Mouse (Mus musculus) neural tube, embryonic 12.5 days (tissue): ENCODE measurements around the gene Esm1. TPM values are rescaled to one million over a fixed set of nuclear protein-coding genes. Genes with fewer than 3 reads are reported as not detected.

ENCODE experiments used
- ATAC-seq: fragments of 200-750 bp; cut with Nextera tagmentation; 2 replicates; pipeline ENCODE4 v1.8.0; 2017; ENCODE audit warnings: low read depth, mild to moderate bottlenecking, moderate TSS enrichment, moderate library complexity; ENCODE audit not compliant: low FRiP score
- H3K27ac ChIP-seq: fragments of 300-500 bp; sonication (generic); 2 replicates; pipeline ENCODE4 v1.5.1; 2016
- H3K27me3 ChIP-seq: fragments of 300-500 bp; sonication (generic); replicated peaks from 2 replicates; pipeline ENCODE4 v1.6.1; 2016; ENCODE audit warnings: mild to moderate bottlenecking
- H3K36me3 ChIP-seq: fragments of 300-500 bp; sonication (generic); 2 replicates; pipeline ENCODE4 v1.6.1; 2016; ENCODE audit warnings: mild to moderate bottlenecking
- H3K4me1 ChIP-seq: fragments of 300-500 bp; sonication (generic); 2 replicates; pipeline ENCODE4 v1.6.1; 2016
- H3K4me2 ChIP-seq: fragments of 300-500 bp; sonication (generic); replicated peaks from 2 replicates; pipeline ENCODE4 v1.6.1; 2016; ENCODE audit warnings: mild to moderate bottlenecking
- H3K4me3 ChIP-seq: fragments of 300-500 bp; sonication (generic); 2 replicates; pipeline ENCODE4 v1.5.1; 2016
- H3K9ac ChIP-seq: fragments of 300-500 bp; sonication (generic); 2 replicates; pipeline ENCODE4 v1.6.1; 2016; ENCODE audit warnings: mild to moderate bottlenecking
- H3K9me3 ChIP-seq: fragments of 300-500 bp; sonication (generic); 2 replicates; pipeline ENCODE4 v1.6.1; 2016; ENCODE audit warnings: mild to moderate bottlenecking
- WGBS: fragments of 180-500 bp; shearing (Covaris S2); methylation state at CpG from one replicate; pipeline ENCODE4 v1.1.7; 2016; 5-methylcytosine and 5-hydroxymethylcytosine counted together
- polyA plus RNA-seq: library from polyadenylated mRNA; unstranded; fragments of >200 nt; fragmentation: Nextera tagmentation; extraction: Ambion mirVana; gene quantifications from 2 replicates; pipeline ENCODE4 v1.2.1, GENCODE M21; 2016

Esm1 gene
- polyA plus RNA-seq, result 0.92 and 1.0 TPM in 2 replicates

- H3K4me2 ChIP-seq, result 0 out of 2 replicates have a peak within 1 kb of the TSS, but pooled peaks have one; percentile 5
- WGBS, result 50% methylated on average over 15 of the region's 15 CpGs
- no peak within 1 kb of the TSS for H3K27ac ChIP-seq
- no peaks in the 10 kb centered on the region for H3K36me3 ChIP-seq
- H3K4me1 ChIP-seq, result no peaks in the 10 kb centered on the region
- no peaks in the 10 kb centered on the region for H3K9me3 ChIP-seq
- no peaks in the 10 kb centered on the region for H3K27me3 ChIP-seq
- no peak for ATAC-seq
- no peak within 1 kb of the TSS for H3K4me3 ChIP-seq
- no peak within 1 kb of the TSS for H3K9ac ChIP-seq
These were observed at the start of gene Esm1 for GRCm38 (mm10) chr13:113209624-113210023. Gene Esm1 (plus strand): TSS chr13:113209659.

- Histone ChIP-seq H3K9ac (no peak overlapping the region), H3K36me3 (no peaks in the 10 kb centered on the region), H3K4me3 (no peak overlapping the region), H3K4me1 (no peaks in the 10 kb centered on the region), H3K9me3 (no peaks in the 10 kb centered on the region), H3K27me3 (no peaks in the 10 kb centered on the region), H3K4me2 (no peak overlapping the region), H3K27ac (no peak overlapping the region)
- ATAC-seq, result no peak
- 89% methylated on average over 5 of the region's 5 CpGs for WGBS
These were observed 45.0 kb upstream of the Esm1 start for GRCm38 (mm10) chr13:113164252-113165005.

GRCm38 (mm10) chr13:113168018-113168534 is 41.4 kb upstream of the Esm1 start:
- Histone ChIP-seq H3K27me3 (no peaks in the 10 kb centered on the region), H3K4me3 (no peak overlapping the region), H3K4me2 (no peak overlapping the region), H3K9ac (no peak overlapping the region), H3K4me1 (no peaks in the 10 kb centered on the region), H3K36me3 (no peaks in the 10 kb centered on the region), H3K27ac (no peak overlapping the region), H3K9me3 (no peaks in the 10 kb centered on the region)
- no peak for ATAC-seq
- WGBS, result 78% methylated on average over 9 of the region's 9 CpGs

GRCm38 (mm10) chr13:113170256-113170655 is 39.2 kb upstream of the Esm1 start:
- ATAC-seq, result no peak
- Histone ChIP-seq H3K9me3 (no peaks in the 10 kb centered on the region), H3K27me3 (no peaks in the 10 kb centered on the region), H3K4me2 (no peak overlapping the region), H3K4me1 (no peaks in the 10 kb centered on the region), H3K36me3 (no peaks in the 10 kb centered on the region), H3K27ac (no peak overlapping the region), H3K4me3 (no peak overlapping the region), H3K9ac (no peak overlapping the region)

GRCm38 (mm10) chr13:113174162-113174561 is 35.3 kb upstream of the Esm1 start:
- Histone ChIP-seq H3K27me3 (no peaks in the 10 kb centered on the region), H3K4me2 (no peak overlapping the region), H3K36me3 (no peaks in the 10 kb centered on the region), H3K27ac (no peak overlapping the region), H3K9me3 (no peaks in the 10 kb centered on the region), H3K4me3 (no peak overlapping the region), H3K9ac (no peak overlapping the region), H3K4me1 (no peaks in the 10 kb centered on the region)
- 91% methylated on average over 6 of the region's 6 CpGs for WGBS
- no peak for ATAC-seq

- Histone ChIP-seq H3K4me2 (no peak overlapping the region), H3K36me3 (no peaks in the 10 kb centered on the region), H3K4me3 (no peak overlapping the region), H3K27me3 (no peaks in the 10 kb centered on the region), H3K27ac (no peak overlapping the region), H3K4me1 (no peaks in the 10 kb centered on the region), H3K9ac (no peak overlapping the region), H3K9me3 (peaks cover 4% of the 10 kb centered on the region; the same call in 1 of the 2 replicates)
- no peak for ATAC-seq
- 93% methylated on average over 8 of the region's 8 CpGs for WGBS
These were observed 26.1 kb upstream of the Esm1 start for GRCm38 (mm10) chr13:113183310-113183709.

- WGBS, result 87% methylated on average over 4 of the region's 4 CpGs
- no peak overlapping the region for H3K4me2 ChIP-seq
- no peaks in the 10 kb centered on the region for H3K4me1 ChIP-seq
- H3K36me3 ChIP-seq, result no peaks in the 10 kb centered on the region
- no peak overlapping the region for H3K9ac ChIP-seq
- no peaks in the 10 kb centered on the region for H3K27me3 ChIP-seq
- no peak for ATAC-seq
- no peak overlapping the region for H3K27ac ChIP-seq
- H3K9me3 ChIP-seq, result peaks cover 9% of the 10 kb centered on the region
- H3K4me3 ChIP-seq, result no peak overlapping the region
These were observed 25.7 kb upstream of the Esm1 start for GRCm38 (mm10) chr13:113183720-113184119.

- Histone ChIP-seq H3K4me1 (no peaks in the 10 kb centered on the region), H3K27me3 (no peaks in the 10 kb centered on the region), H3K27ac (no peak overlapping the region), H3K4me3 (no peak overlapping the region), H3K4me2 (no peak overlapping the region), H3K9me3 (no peaks in the 10 kb centered on the region), H3K9ac (no peak overlapping the region), H3K36me3 (no peaks in the 10 kb centered on the region)
- 60% methylated on average over 13 of the region's 13 CpGs for WGBS
- ATAC-seq, result no peak
These were observed 12.4 kb upstream of the Esm1 start for GRCm38 (mm10) chr13:113196808-113197674.

GRCm38 (mm10) chr13:113197872-113198502 is 11.5 kb upstream of the Esm1 start:
- H3K27me3 ChIP-seq, result no peaks in the 10 kb centered on the region
- 87% methylated on average over 9 of the region's 9 CpGs for WGBS
- no peak overlapping the region for H3K9ac ChIP-seq
- ATAC-seq, result no peak
- H3K36me3 ChIP-seq, result no peaks in the 10 kb centered on the region
- no peak overlapping the region for H3K27ac ChIP-seq
- H3K9me3 ChIP-seq, result no peaks in the 10 kb centered on the region
- H3K4me2 ChIP-seq, result no peak overlapping the region
- H3K4me1 ChIP-seq, result no peaks in the 10 kb centered on the region
- no peak overlapping the region for H3K4me3 ChIP-seq

- Histone ChIP-seq H3K27me3 (no peaks in the 10 kb centered on the region), H3K9me3 (no peaks in the 10 kb centered on the region), H3K27ac (no peak overlapping the region), H3K36me3 (no peaks in the 10 kb centered on the region), H3K4me1 (no peaks in the 10 kb centered on the region), H3K4me3 (no peak overlapping the region), H3K9ac (no peak overlapping the region), H3K4me2 (no peak overlapping the region)
- ATAC-seq, result no peak
- 76% methylated on average over 3 of the region's 3 CpGs for WGBS
These were observed 10.1 kb upstream of the Esm1 start for GRCm38 (mm10) chr13:113199331-113199730.

- H3K9me3 ChIP-seq, result no peaks in the 10 kb centered on the region
- 62% methylated on average over 8 of the region's 8 CpGs for WGBS
- H3K27ac ChIP-seq, result no peak overlapping the region
- no peaks in the 10 kb centered on the region for H3K36me3 ChIP-seq
- no peak overlapping the region for H3K4me2 ChIP-seq
- no peaks in the 10 kb centered on the region for H3K27me3 ChIP-seq
- no peak overlapping the region for H3K9ac ChIP-seq
- no peaks in the 10 kb centered on the region for H3K4me1 ChIP-seq
- H3K4me3 ChIP-seq, result no peak overlapping the region
- ATAC-seq, result no peak
These were observed 8.7 kb upstream of the Esm1 start for GRCm38 (mm10) chr13:113200726-113201125.

- no peak overlapping the region for H3K4me3 ChIP-seq
- no peaks in the 10 kb centered on the region for H3K4me1 ChIP-seq
- WGBS, result 84% methylated on average over 2 of the region's 2 CpGs
- H3K27ac ChIP-seq, result no peak overlapping the region
- no peaks in the 10 kb centered on the region for H3K27me3 ChIP-seq
- no peaks in the 10 kb centered on the region for H3K36me3 ChIP-seq
- no peak overlapping the region for H3K4me2 ChIP-seq
- no peak for ATAC-seq
- H3K9ac ChIP-seq, result no peak overlapping the region
- H3K9me3 ChIP-seq, result no peaks in the 10 kb centered on the region
These were observed 7.8 kb upstream of the Esm1 start for GRCm38 (mm10) chr13:113201631-113202030.
